Mouse (Mus musculus): ENCODE results near the gene Ube2u.
A peak's percentile ranks its signal among the peaks of the same experiment; 100 is the strongest.

The Ube2u gene

GRCm38 (mm10) chr4:100478592-100479321 is at the start of gene Ube2u:
TSS of gene Ube2u (plus strand) at chr4:100478849.
- peak; percentile 81 for DNase-seq (ENCODE audit: low read depth, low spot score)

- DNase-seq (ENCODE audit: low read depth, low spot score) = no peak
Measured at GRCm38 (mm10) chr4:100429371-100429900, 49.2 kb upstream of the Ube2u start.

GRCm38 (mm10) chr4:100435281-100436168 is 43.1 kb upstream of the Ube2u start:
- no peak for DNase-seq (ENCODE audit: low read depth, low spot score)

- no peak for DNase-seq (ENCODE audit: low read depth, low spot score)
Measured at GRCm38 (mm10) chr4:100436169-100436547, 42.5 kb upstream of the Ube2u start.

- DNase-seq (ENCODE audit: low read depth, low spot score) = no peak
Measured at GRCm38 (mm10) chr4:100446897-100447296, 31.8 kb upstream of the Ube2u start.

GRCm38 (mm10) chr4:100462493-100463120 is 16.0 kb upstream of the Ube2u start:
- no peak for DNase-seq (ENCODE audit: low read depth, low spot score)

- no peak for DNase-seq (ENCODE audit: low read depth, low spot score)
Measured at GRCm38 (mm10) chr4:100488447-100488846, 9.8 kb downstream of the Ube2u start.

- no peak for DNase-seq (ENCODE audit: low read depth, low spot score)
Measured at GRCm38 (mm10) chr4:100495176-100495575, 16.5 kb downstream of the Ube2u start.

GRCm38 (mm10) chr4:100496521-100496920 is 17.9 kb downstream of the Ube2u start:
- no peak for DNase-seq (ENCODE audit: low read depth, low spot score)

GRCm38 (mm10) chr4:100498192-100498591 is 19.5 kb downstream of the Ube2u start:
- DNase-seq (ENCODE audit: low read depth, low spot score) = peak; percentile 60

GRCm38 (mm10) chr4:100499037-100499601 is 20.5 kb downstream of the Ube2u start:
- DNase-seq (ENCODE audit: low read depth, low spot score) = peak; percentile 67

GRCm38 (mm10) chr4:100503337-100503736 is 24.7 kb downstream of the Ube2u start:
- no peak for DNase-seq (ENCODE audit: low read depth, low spot score)

- no peak for DNase-seq (ENCODE audit: low read depth, low spot score)
Measured at GRCm38 (mm10) chr4:100517646-100518045, 39.0 kb downstream of the Ube2u start.

- no peak for DNase-seq (ENCODE audit: low read depth, low spot score)
Measured at GRCm38 (mm10) chr4:100522534-100522933, 43.9 kb downstream of the Ube2u start.

- DNase-seq (ENCODE audit: low read depth, low spot score) = no peak
Measured at GRCm38 (mm10) chr4:100524741-100525140, 46.1 kb downstream of the Ube2u start.

GRCm38 (mm10) chr4:100526296-100526695 is 47.6 kb downstream of the Ube2u start:
- DNase-seq (ENCODE audit: low read depth, low spot score) = no peak

GRCm38 (mm10) chr4:100527086-100527485 is 48.4 kb downstream of the Ube2u start:
- DNase-seq (ENCODE audit: low read depth, low spot score) = no peak

GRCm38 (mm10) chr4:100527554-100528001 is 48.9 kb downstream of the Ube2u start:
- peak; percentile 89 for DNase-seq (ENCODE audit: low read depth, low spot score)

GRCm38 (mm10) chr4:100533607-100534006 is 55.0 kb downstream of the Ube2u start:
- no peak for DNase-seq (ENCODE audit: low read depth, low spot score)

- no peak for DNase-seq (ENCODE audit: low read depth, low spot score)
Measured at GRCm38 (mm10) chr4:100534946-100535345, 56.3 kb downstream of the Ube2u start.

GRCm38 (mm10) chr4:100537898-100538297 is 59.2 kb downstream of the Ube2u start:
- peak; percentile 58 for DNase-seq (ENCODE audit: low read depth, low spot score)

Measured in R1 (cell line).